Mouse (Mus musculus): Measurements from ENCODE around the gene Ret.

Ret gene

GRCm38 (mm10) chr6:118173975-118174328, 23.6 kb downstream of the Ret start:
- DNase-seq (ENCODE audit: low read depth, low spot score), result no peak

DNA sequence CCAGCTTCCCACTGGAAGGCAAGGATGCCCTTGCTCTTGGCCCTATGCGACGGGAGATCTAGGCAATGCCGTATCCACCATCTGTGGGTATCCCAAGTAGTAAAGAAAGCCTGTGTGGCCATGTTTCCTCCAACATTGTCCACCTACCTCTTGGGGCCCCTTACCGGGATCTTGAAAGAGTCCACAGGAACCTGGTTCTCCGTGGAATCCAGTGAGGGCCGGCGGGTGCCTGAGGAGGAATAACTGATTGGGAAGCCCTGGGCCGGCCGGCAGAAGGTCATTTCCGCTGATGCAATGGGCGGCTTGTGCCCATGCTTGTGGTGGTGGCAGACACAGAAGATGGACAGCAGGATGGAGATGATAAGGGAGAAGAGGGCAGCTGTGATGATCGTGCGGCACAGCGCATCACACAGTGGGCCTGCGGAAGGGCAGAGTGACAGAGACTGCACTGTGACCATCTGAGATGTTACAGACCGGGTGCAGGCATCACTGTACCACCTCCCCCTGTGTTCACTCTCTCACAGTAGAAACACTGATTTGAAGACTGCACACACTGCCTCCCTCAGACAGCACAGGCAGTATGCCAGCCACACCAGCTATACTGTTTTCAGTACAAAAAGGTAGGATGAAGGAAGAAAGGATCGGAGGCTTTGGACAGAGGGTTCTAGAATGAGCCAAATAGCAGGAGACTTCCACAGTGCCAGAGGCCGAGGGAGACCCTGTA, 24.1 kb downstream of the Ret start:
- DNase-seq (ENCODE audit: low read depth, low spot score), result no peak

GRCm38 (mm10) chr6:118171386-118171785, 26.1 kb downstream of the Ret start:
- DNase-seq (ENCODE audit: low read depth, low spot score), result no peak

DNA sequence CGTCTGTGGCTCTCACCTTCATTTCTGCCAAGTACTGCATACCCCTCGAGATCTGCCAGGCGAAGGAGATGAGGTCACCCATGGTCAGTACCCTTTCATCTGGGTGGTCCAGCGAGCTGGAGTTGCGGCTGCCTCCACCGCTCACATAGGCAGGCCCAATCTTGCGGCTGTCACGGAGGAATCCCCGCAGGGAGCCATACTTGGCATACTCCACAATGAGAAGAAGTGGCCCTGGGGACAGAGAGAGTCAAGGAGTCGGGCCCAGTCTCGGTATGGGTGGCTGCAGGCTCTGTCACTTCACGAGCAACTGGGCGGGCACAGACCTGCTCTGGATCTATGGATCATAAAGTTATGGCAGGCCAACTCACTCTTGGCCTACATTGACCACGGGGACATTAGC, 29.4 kb downstream of the Ret start:
- DNase-seq (ENCODE audit: low read depth, low spot score), result no peak

DNA sequence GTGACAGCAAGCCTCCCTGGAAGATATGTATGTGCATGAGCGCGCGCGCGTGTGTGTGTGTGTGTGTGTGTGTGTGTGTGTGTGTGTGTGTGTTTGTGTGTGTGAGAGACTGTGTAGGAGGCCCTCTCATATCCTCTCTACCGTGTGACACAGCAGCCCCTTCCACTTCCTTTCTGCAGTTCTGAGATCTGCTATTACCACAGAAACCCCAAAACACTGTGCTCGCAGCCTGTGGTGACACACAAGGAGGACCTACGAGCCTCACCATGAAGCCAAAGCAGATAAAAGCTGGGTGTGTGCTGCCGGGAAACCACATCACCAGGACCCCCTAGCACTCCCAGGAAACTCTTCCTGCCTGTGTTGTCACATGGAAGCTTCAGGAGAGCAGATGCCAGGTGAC, 30.5 kb downstream of the Ret start:
- no peak for DNase-seq (ENCODE audit: low read depth, low spot score)

DNA sequence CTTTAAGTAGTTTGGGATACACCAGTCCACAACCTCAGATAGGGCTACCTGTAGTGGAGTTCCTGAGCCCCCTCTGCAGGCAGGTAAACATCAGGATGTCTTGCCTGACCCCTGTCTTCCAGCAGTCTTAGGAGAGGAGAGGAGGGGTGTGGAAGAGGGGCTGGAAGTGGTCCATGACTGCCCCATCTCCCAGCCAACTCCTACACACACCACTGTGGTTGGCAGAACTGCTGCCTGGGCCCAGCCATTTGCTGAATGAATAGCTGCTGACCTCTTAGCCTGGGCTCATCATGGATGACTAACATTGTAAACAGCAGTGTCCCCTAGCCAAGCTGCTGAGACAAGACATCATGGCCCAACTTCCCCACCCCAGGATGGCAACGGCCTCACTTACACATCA, 32.0 kb downstream of the Ret start:
- no peak for DNase-seq (ENCODE audit: low read depth, low spot score)

GRCm38 (mm10) chr6:118164691-118165090, 32.8 kb downstream of the Ret start:
- no peak for DNase-seq (ENCODE audit: low read depth, low spot score)

DNA sequence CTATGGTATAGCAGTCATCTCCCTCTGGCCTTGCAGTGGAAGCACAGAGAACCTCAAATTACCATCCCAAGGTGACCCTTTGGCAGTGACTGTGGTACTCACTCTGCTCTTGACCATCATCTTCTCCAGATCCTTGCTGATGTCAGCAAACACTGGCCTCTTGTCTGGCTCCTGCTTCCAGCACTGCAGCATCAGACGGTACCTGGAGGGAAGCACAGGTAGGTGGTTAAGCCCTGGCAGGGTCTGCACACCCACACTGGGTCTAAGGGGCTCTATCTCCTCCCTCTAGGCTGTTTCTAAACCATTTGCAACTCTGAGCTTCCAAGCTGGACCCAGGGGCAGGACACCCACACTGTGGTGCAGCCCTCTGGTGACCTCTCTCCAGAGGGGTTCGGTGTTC, 34.4 kb downstream of the Ret start:
- DNase-seq (ENCODE audit: low read depth, low spot score), result no peak

GRCm38 (mm10) chr6:118162457-118163082, 34.9 kb downstream of the Ret start:
- no peak for DNase-seq (ENCODE audit: low read depth, low spot score)

DNA sequence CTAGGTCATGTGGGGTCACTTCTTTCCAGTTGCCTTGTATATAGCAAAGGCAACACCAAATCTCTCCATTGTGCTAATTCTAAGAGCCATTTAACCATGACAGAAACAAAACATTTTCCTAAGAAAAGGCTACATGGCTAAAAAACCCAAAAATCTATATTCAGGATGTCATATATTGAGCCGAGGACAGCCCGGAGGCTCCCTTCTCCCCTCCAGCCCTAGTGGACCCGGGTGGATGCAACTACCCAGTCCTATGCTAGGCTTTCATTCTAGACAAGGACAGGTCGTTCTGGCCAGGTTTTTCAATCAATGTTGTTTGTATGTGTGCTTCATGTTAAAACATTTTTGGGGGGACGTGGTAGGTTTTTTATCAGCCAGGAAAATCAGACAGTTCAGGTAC, 44.4 kb downstream of the Ret start:
- no peak for DNase-seq (ENCODE audit: low read depth, low spot score)

GRCm38 (mm10) chr6:118150988-118151387, 46.5 kb downstream of the Ret start:
- no peak for DNase-seq (ENCODE audit: low read depth, low spot score)

DNA sequence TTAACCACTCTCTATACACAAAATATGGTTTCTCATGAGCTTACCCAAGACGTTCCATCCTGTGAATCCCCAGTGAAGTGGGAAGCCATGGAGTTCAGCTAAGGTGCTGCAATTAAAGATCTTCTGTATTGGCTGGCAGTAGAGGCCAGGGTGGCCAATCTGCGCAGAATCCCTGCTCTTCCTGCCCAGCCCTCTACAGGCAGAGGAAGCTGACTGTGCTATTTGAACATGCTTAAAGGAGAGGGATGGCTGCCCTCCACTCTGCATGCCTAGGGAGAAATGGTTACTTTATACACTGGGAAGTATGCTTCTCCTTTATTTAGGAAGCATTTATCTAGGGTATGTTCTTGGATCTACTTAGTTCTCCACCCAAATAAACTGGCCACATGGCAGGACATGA, 47.0 kb downstream of the Ret start:
- DNase-seq (ENCODE audit: low read depth, low spot score), result no peak

- DNase-seq (ENCODE audit: low read depth, low spot score), result no peak
Observed at GRCm38 (mm10) chr6:118150128-118150527, 47.4 kb downstream of the Ret start.

DNA sequence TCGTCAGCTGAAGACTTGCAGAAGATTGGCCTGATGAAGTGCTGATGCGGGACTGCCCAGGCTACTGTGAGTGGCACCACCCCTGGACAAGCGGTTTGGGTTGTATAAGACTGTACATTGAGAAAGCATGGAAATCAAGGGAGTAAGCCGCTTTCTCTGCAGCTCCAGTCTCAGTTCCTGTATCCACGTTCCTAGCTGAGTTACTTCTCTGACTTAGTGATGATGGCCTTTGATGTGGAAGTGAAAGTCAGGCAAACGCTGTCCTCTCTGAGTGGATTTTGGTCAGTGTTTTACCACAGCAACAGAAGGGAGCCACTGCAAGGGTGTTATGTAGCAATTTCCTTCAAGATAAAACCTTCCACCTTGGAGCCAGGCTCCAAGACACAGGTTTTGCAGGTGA, 56.6 kb downstream of the Ret start:
- no peak for DNase-seq (ENCODE audit: low read depth, low spot score)

GRCm38 (mm10) chr6:118138731-118139709, 58.5 kb downstream of the Ret start, which contains the start of gene Csgalnact2:
Csgalnact2 (minus strand) TSS chr6:118139140.
- DNase-seq (ENCODE audit: low read depth, low spot score), result peak; percentile 87

- no peak for DNase-seq (ENCODE audit: low read depth, low spot score)
Observed at GRCm38 (mm10) chr6:118137148-118137547, 60.4 kb downstream of the Ret start.

DNA sequence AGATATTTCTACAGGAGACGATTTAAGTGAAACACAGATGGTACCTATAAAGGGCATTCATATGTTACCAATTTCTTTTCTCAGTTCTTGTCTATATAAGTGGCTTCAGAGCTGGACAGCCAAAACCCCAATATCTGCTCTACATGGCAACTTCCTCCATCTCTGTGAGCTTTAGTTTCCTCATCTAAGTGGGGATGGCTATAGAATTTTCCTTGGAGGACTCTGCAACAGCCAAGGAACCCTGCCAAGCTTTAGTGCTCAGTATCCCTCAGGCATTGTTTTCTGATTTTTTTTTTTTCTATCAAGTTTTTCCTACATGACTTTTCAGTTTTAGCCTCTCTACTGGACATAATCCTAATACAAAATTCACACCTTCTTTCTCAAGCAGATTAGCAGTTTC, 63.1 kb downstream of the Ret start:
- no peak for DNase-seq (ENCODE audit: low read depth, low spot score)

- no peak for DNase-seq (ENCODE audit: low read depth, low spot score)
Observed at GRCm38 (mm10) chr6:118130022-118130421, 67.5 kb downstream of the Ret start.

DNA sequence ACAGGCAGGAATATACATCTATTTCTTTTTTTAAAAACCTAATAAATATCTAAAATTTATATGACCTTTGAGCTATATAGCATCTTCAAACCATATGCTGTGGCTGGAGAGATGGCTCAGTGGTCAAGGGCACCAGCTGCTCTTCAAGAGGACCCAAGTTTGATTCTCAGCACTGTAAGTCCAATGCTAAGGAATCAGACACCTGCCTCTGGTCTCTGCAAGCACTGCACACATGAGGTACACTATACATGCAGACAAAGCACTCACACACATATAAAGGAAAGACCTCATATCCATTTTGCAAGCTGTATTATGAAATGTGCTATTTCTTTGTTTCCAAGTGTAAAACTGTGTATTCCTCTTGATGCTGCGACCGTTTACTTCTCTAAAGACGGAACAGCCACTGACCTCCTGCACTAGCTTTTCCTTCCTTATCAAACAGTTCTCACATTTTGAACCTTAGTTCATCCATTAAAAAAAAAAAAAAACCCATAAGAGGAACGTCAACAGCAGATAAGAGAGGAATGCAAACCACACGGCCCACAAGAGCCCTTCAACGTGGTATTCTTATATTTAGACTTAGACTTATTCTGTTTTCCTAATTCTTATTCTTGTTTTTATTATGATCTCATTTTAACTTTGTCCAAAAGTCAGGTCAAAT, 69.6 kb downstream of the Ret start:
- DNase-seq (ENCODE audit: low read depth, low spot score), result no peak

DNA sequence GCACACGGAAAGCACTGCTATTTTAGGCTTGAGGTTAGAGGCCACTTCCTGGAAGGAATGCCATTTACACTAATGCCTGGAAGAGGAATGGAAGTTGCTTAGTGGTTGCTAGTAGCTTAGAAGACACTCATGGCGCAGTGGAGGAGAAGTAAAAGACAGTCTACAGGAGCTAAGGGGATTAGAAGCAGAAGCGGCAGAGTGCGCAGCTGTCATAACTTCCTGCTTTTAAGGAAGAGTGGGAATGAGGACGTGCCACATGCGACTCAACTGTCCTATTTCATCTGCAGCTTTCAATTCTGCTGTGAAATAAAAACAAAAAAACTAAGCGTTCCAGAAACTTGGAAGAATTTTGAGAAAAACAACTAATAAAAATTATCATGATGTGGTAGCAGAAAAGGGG, 70.3 kb downstream of the Ret start:
- no peak for DNase-seq (ENCODE audit: low read depth, low spot score)

GRCm38 (mm10) chr6:118126577-118126976, 70.9 kb downstream of the Ret start:
- no peak for DNase-seq (ENCODE audit: low read depth, low spot score)

DNA sequence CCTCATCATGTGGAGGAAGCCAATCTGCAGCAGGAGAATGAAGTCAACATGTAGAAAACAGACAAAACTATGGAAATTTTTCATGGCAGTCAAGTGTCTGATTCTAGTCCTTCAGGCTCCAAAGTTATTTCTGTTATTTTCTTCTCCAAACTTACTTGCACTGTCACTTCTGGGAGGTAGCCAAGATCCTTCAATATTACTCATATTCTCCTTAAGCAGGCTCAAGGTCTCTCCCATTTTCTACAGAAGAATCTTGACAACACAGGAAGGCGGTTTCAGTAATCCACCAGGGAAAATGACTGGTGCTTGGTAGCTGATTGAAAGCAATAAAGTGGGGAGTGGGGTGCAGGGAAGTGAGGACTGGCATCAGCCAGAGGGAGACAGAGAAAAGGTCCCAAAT, 74.8 kb downstream of the Ret start:
- DNase-seq (ENCODE audit: low read depth, low spot score), result no peak

All from R1 (cell line).